Comparison of ENCODE assay signal across 19 mouse cellular contexts in the genomic region with DNA sequence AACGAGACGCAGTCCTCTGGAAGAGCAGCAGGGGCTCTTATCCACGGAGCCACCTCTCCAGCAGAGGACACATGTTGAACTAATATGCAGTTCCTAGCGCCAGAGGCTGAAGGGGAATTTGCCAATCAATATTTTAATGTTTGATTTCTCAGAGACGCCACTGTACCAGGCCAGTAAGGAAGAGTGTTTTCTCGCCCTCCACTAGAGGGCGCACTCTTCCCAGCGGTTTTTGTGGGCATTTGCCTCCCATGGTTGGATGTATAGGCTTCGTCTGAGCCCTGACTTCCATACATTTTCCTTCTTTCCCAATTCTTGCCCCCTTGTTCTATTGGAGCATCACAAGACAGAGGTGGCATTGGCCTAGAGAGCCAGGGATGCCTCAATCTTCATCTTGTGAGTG. TPM values are rescaled to one million over a fixed set of nuclear protein-coding genes. Genes with fewer than 3 reads are reported as not detected.
"Had no signal": no experiment of that assay in that cellular context is flagged by ENCODE, and none has a peak within 500 bp of the region (broad histone marks: within the 10 kb centered on the region; RNA-seq: fewer than 3 reads in every experiment).

No protein-coding gene starts in this region.

RNA-seq across cellular contexts. Expression of gene Plac9a, which starts 4.4 kb away (rescaled TPM):
- total RNA-seq: hindbrain, postnatal 0 days; layer of hippocampus, adult 18-20 months; layer of hippocampus, adult 8-10 months; layer of hippocampus, postnatal 36 days; left cerebral cortex, adult 18-20 months; left cerebral cortex, postnatal 25 days; liver, adult 2 months had no signal

RNA-seq across cellular contexts. Expression of gene Cphx1, which starts 30.8 kb away (rescaled TPM):
- total RNA-seq: gastrocnemius, adult 18-20 months; gastrocnemius, adult 8-10 months; gastrocnemius, postnatal 36 days; heart, adult 18-20 months; heart, adult 8-10 months; heart, postnatal 10 days; heart, postnatal 25 days; heart, postnatal 4 days; hindbrain, postnatal 0 days; layer of hippocampus, adult 18-20 months; layer of hippocampus, adult 8-10 months; layer of hippocampus, postnatal 14 days; layer of hippocampus, postnatal 36 days; left cerebral cortex, adult 18-20 months; left cerebral cortex, adult 8-10 months; left cerebral cortex, postnatal 10 days; left cerebral cortex, postnatal 25 days; left cerebral cortex, postnatal 4 days; liver, adult 2 months had no signal
